Mouse (Mus musculus) embryonic fibroblast, embryonic 13.5 days (primary cell): ENCODE data around the gene Fermt2.

ENCODE experiments used
- CTCF ChIP-seq: IDR thresholded peaks from 2 replicates; pipeline ENCODE4 v1.5.1; 2011; ENCODE audit warnings: mild to moderate bottlenecking, control low read depth, low read length, moderate library complexity, borderline replicate concordance; ENCODE audit not compliant: insufficient read depth
- POLR2A ChIP-seq: IDR thresholded peaks from 2 replicates; pipeline ENCODE4 v1.6.1; 2011; ENCODE audit warnings: low read depth, mild to moderate bottlenecking, control low read depth, low read length, moderate library complexity

DNA sequence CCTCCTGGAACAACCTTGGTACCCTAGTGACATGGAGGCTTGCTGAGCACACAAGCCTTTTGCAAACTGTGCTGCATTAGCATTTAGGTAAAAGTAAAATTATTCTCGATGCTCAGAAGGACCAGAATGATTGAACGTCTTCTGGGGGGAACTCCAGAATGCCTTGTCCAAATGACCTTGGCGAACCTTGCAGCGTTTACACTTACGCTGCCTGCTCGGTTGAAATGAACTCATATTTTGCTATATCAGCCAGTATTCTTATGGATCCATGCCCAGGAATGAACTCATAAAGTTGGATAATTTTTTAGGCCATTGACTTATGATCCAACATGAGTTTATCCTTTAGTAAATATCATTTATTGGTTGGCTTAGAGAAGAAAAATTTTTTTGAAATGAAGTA lies 24.4 kb upstream of the Fermt2 start:
- TF ChIP-seq POLR2A (no peak), CTCF (no peak)
